ENCODE assay signal across 12 mouse cellular contexts in the genomic region with DNA sequence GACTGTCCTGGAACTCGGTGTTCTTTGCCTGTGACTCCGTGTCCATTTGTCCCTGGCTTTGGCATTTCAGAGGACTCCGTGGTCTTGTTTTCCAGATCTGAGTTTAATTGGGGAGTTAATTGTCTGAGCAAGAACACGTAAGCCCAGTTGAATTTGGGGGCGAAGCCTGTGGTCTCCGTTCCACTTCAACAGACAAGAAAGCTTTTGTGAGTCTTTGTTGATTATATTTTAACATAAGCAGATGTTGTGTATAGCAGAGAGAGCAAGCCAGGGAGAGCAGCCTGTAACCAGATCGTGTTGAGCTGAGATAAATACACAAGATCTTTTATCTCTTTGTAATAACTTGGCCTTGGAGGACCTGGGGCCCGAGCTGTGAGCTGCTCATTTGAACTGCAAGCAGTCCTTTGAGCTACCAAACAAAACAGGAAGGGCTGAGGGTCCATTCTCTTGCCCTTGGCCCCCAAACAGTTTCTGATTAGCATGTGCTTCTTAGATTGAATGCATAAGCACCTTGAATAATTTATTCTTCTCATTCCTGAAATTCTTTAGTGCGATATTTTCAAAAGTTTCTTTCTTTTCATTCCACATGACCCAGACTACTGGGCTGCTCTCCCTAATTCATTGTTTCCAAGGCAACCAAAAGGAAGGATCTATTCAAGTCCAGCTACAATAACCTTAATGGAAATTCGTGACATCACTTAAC.
DNase-seq lines count a peak whose midpoint lies in the region; ATAC-seq and TF ChIP-seq lines count a peak whose summit lies in the region.
"Had no signal": no experiment of that assay in that cellular context is flagged by ENCODE, and none has a peak within 500 bp of the region (broad histone marks: within the 10 kb centered on the region; RNA-seq: fewer than 3 reads in every experiment).

No protein-coding gene starts in this region.

- intact Hi-C loops in heart, postnatal 14 days (cut with DNase I) = no loop called here
- intact Hi-C loops in left cerebral cortex, adult 2 months (cut with DNase I) = no loop called here
- intact Hi-C loops in left cerebral cortex, postnatal 4 days (cut with DNase I) = no loop called here

- peak overlapping the region; percentile 49 for H3K27ac ChIP-seq in forebrain, embryonic 15.5 days (replicated peaks)
- no peak overlapping the region for H3K27ac ChIP-seq in left cerebral cortex, adult 2 months

- H3K27me3 ChIP-seq in forebrain, embryonic 15.5 days = no peaks in the 10 kb centered on the region

- 4% methylated on average over 10 of the region's 10 CpGs for WGBS in forebrain, embryonic 15.5 days

- peaks cover 13% of the 10 kb centered on the region for H3K4me1 ChIP-seq in forebrain, embryonic 15.5 days

- H3K4me2 ChIP-seq in forebrain, embryonic 15.5 days (replicated peaks) = no peak overlapping the region

- TF ChIP-seq CTCF in left cerebral cortex, adult 2 months (IDR thresholded peaks at IDR 0.05) = no peak

- DNase-seq in heart, adult 11 months = peak; percentile 84
- DNase-seq in heart, postnatal 14 days = no peak
- DNase-seq in R1 (ENCODE audit: low read depth, low spot score) = peak; percentile 72
- no peak for DNase-seq in left cerebral cortex, adult 2 months (ENCODE audit: extremely low spot score in 1 of 2, low spot score in 2 of 2)
- DNase-seq in left cerebral cortex, postnatal 4 days = no peak
- DNase-seq in cerebellum, adult 8-10 months = no peak
- DNase-seq: heart, adult 18-20 months; kidney, adult 11 months; lung, postnatal 36 days; thymus, adult 18-20 months had no signal

- ATAC-seq in forebrain, embryonic 15.5 days (replicated peaks) = peak; percentile 78
- 0 out of 2 replicates have a peak, but pooled peaks have one; percentile 52 for ATAC-seq in megakaryocyte-erythroid progenitor cell, adult 5-6 weeks (replicated peaks; ENCODE audit: low FRiP score, low TSS enrichment, poor library complexity, severe bottlenecking)

- H3K9ac ChIP-seq in forebrain, embryonic 15.5 days (replicated peaks) = no peak overlapping the region

- H3K9me3 ChIP-seq in forebrain, embryonic 15.5 days = 0 out of 2 replicates have a peak, but pooled peaks cover 7% of the 10 kb centered on the region

- no peak overlapping the region for H3K4me3 ChIP-seq in forebrain, embryonic 15.5 days
- no peak overlapping the region for H3K4me3 ChIP-seq in left cerebral cortex, adult 2 months

- H3K36me3 ChIP-seq in forebrain, embryonic 15.5 days = no peaks in the 10 kb centered on the region

Comparison
In these comparisons a context has a peak if more than half of its experiments do, and no peak if none do; other contexts are left out.
1. DNase-seq: peak in heart, adult 11 months (single experiment) and R1 (single experiment); none in heart, postnatal 14 days (0 of 2), left cerebral cortex, adult 2 months (0 of 2), left cerebral cortex, postnatal 4 days (single experiment) and cerebellum, adult 8-10 months (single experiment).